In the genomic region with DNA sequence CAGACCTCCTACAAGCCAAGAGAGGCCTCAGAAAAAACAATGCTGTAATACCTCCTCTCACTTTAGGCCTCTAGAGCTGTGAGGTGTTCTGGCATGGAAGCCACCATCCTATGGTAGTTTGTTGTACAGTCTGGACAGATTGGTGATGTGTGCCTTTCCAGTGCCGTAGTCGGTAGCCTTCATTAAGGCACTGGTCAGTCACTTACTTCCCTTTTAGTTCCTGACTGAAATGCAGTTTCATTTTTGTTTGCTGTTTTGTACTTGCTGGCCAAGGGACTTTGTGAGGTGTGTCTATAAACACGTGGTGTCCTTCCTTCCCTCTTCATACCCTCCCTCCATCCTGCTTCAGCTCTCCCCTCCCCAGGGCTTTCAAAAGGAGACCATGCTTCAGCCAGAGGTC, we compare ENCODE assay signal across 21 mouse cellular contexts. TPM values are rescaled to one million over a fixed set of nuclear protein-coding genes. Genes with fewer than 3 reads are reported as not detected.
DNase-seq lines count a peak whose midpoint lies in the region; ATAC-seq and TF ChIP-seq lines count a peak whose summit lies in the region.
"Had no signal": no experiment of that assay in that cellular context is flagged by ENCODE, and none has a peak within 500 bp of the region (broad histone marks: within the 10 kb centered on the region; RNA-seq: fewer than 3 reads in every experiment).

No protein-coding gene starts in this region.

- H3K9me3 ChIP-seq in kidney, postnatal 0 days (replicated peaks; ENCODE audit: low read length) = no peaks in the 10 kb centered on the region
- H3K9me3 ChIP-seq: embryonic facial prominence, embryonic 10.5 days; forebrain, embryonic 13.5 days; heart, embryonic 15.5 days; hindbrain, embryonic 10.5 days had no signal

- 69% methylated on average over 3 of the region's 3 CpGs for WGBS in kidney, postnatal 0 days

- H3K9ac ChIP-seq in kidney, postnatal 0 days (ENCODE audit: low read depth, low read length) = no peak overlapping the region
- H3K9ac ChIP-seq: forebrain, embryonic 13.5 days; forebrain, postnatal 0 days; heart, embryonic 15.5 days; hindbrain, embryonic 14.5 days had no signal

- ATAC-seq in kidney, postnatal 0 days (replicated peaks; ENCODE audit: low FRiP score, low read depth) = no peak
- ATAC-seq in megakaryocyte, adult 5-6 weeks (ENCODE audit: poor library complexity, severe bottlenecking) = peak; percentile 82
- ATAC-seq: forebrain, embryonic 13.5 days; forebrain, postnatal 0 days had no signal

- H3K36me3 ChIP-seq in kidney, postnatal 0 days (ENCODE audit: insufficient read depth, low read length) = no peaks in the 10 kb centered on the region
- H3K36me3 ChIP-seq: embryonic facial prominence, embryonic 10.5 days; G1E; heart, embryonic 15.5 days; hindbrain, embryonic 10.5 days had no signal

- no peaks in the 10 kb centered on the region for H3K27me3 ChIP-seq in kidney, postnatal 0 days (ENCODE audit: insufficient read depth, low read length)
- H3K27me3 ChIP-seq: CH12.LX; forebrain, embryonic 13.5 days; heart, embryonic 15.5 days had no signal

- intact Hi-C loops in gastrocnemius, postnatal 36 days (cut with DNase I) = loop anchor here (10.0 kb wide), 1 partner anchor 50 kb away; no protein-coding TSS in a partner anchor

- DNase-seq in kidney, postnatal 0 days (ENCODE audit: low spot score) = no peak
- no peak for DNase-seq in kidney, adult 18-20 months
- no peak for DNase-seq in gastrocnemius, postnatal 36 days
- DNase-seq in thymus, adult 18-20 months = no peak
- DNase-seq: adrenal gland, postnatal 10 days; cerebellum, adult 18-20 months; cerebellum, adult 9-11 months; cerebellum, postnatal 36 days; forebrain, postnatal 0 days; heart, adult 2 months; heart, postnatal 14 days had no signal

- H3K4me2 ChIP-seq in kidney, postnatal 0 days (ENCODE audit: low read length) = no peak overlapping the region
- H3K4me2 ChIP-seq: forebrain, embryonic 13.5 days; heart, embryonic 11.5 days; heart, embryonic 15.5 days; hindbrain, embryonic 14.5 days had no signal

- no peaks in the 10 kb centered on the region for H3K4me1 ChIP-seq in kidney, postnatal 0 days (replicated peaks; ENCODE audit: insufficient read depth, low read length)
- H3K4me1 ChIP-seq in bone marrow macrophage, adult 2 months (ENCODE audit: control insufficient read depth, insufficient read depth, low read length) = peaks cover 8% of the 10 kb centered on the region
- H3K4me1 ChIP-seq: embryonic facial prominence, embryonic 10.5 days; forebrain, embryonic 13.5 days; hindbrain, embryonic 10.5 days had no signal

- H3K4me3 ChIP-seq in kidney, postnatal 0 days (replicated peaks; ENCODE audit: low read depth, low read length) = no peak overlapping the region
- H3K4me3 ChIP-seq in bone marrow macrophage, adult 2 months (ENCODE audit: insufficient read depth, low read length) = peak overlapping the region; percentile 20
- H3K4me3 ChIP-seq: embryonic facial prominence, embryonic 10.5 days; forebrain, embryonic 13.5 days; heart, adult 2 months; heart, embryonic 15.5 days; hindbrain, embryonic 10.5 days had no signal

- TF ChIP-seq CTCF in kidney, postnatal 0 days (IDR thresholded peaks at IDR 0.05; ENCODE audit: low read depth) = no peak
- TF ChIP-seq CTCF in bone marrow macrophage, adult 2 months (IDR thresholded peaks at IDR 0.05; ENCODE audit: low read depth, low read length) = no peak

- H3K27ac ChIP-seq in kidney, postnatal 0 days = 0 out of 2 replicates have a peak overlapping the region, but pooled peaks have one; percentile 0
- H3K27ac ChIP-seq in bone marrow macrophage, adult 2 months (ENCODE audit: insufficient read depth, low read depth, low read length) = peak overlapping the region; percentile 33; the same call in 1 of the 2 replicates
- H3K27ac ChIP-seq: embryonic facial prominence, embryonic 10.5 days; forebrain, embryonic 13.5 days; heart, adult 2 months; heart, embryonic 15.5 days; hindbrain, embryonic 10.5 days; hindbrain, embryonic 14.5 days had no signal

- TF ChIP-seq POLR2A in bone marrow macrophage, adult 2 months (IDR thresholded peaks at IDR 0.05; ENCODE audit: borderline replicate concordance, low read depth, low read length) = no peak

RNA-seq across cellular contexts. Expression of gene Sestd1, which starts 24.1 kb away (rescaled TPM):
- polyA plus RNA-seq in kidney, postnatal 0 days (2015; fragmentation: Nextera tagmentation; extraction: Ambion mirVana) = 36.8 and 39.4 TPM in 2 replicates
- polyA plus RNA-seq in bone marrow macrophage, adult 2 months (2012; ENCODE audit: insufficient read depth, insufficient read length, missing spikeins) = 42.1 and 43.3 TPM in 2 replicates
- 13.9 and 15.8 TPM in 2 replicates for total RNA-seq in megakaryocyte, adult 5-6 weeks (2015)
- 21.1 and 25.6 TPM in 2 replicates for total RNA-seq in megakaryocyte, adult 5-6 weeks (2017)
- 10 to 100 TPM in 1 of 2 experiments, 1 to 10 TPM in 1; 9.2 to 10.4 TPM for total RNA-seq in gastrocnemius, postnatal 36 days (2021)
- total RNA-seq: CH12.LX had no signal
